Mouse (Mus musculus): ENCODE results near the gene Ggt7. TPM values are rescaled to one million over a fixed set of nuclear protein-coding genes. Genes with fewer than 3 reads are reported as not detected.
A peak's percentile ranks its signal among the peaks of the same experiment; 100 is the strongest.

Ggt7 gene
- 8.0 and 8.3 TPM in 2 replicates for polyA plus RNA-seq (2012; rRNA removed)

GRCm38 (mm10) chr2:155517455-155518423 lies at the start of gene Ggt7, which contains the start of gene Acss2:
Gene Ggt7 (minus strand): TSS chr2:155518237.
Gene Acss2 (plus strand): TSS chr2:155517948.
- peak; percentile 98 for DNase-seq
- peak; percentile 56; the same call in 1 of the 2 replicates for TF ChIP-seq POLR2A (IDR thresholded peaks at IDR 0.05; ENCODE audit: borderline replicate concordance, extremely low read depth, low read depth, low read length)
- peak; percentile 38; the same call in 1 of the 2 replicates for TF ChIP-seq CTCF (IDR thresholded peaks at IDR 0.05; ENCODE audit: insufficient read depth, low read length)
- WGBS = 2% methylated on average over 70 of the region's 70 CpGs
- H3K4me3 ChIP-seq (replicated peaks; ENCODE audit: extremely low read depth, low read depth, low read length) = peak within 1 kb of the TSS; percentile 74
- H3K4me1 ChIP-seq (ENCODE audit: control insufficient read depth, insufficient read depth, low read length) = no peaks in the 10 kb centered on the region

GRCm38 (mm10) chr2:155567751-155568150 lies 49.7 kb upstream of the Ggt7 start:
- TF ChIP-seq POLR2A (IDR thresholded peaks at IDR 0.05; ENCODE audit: borderline replicate concordance, extremely low read depth, low read depth, low read length) = no peak
- no peak for TF ChIP-seq CTCF (IDR thresholded peaks at IDR 0.05; ENCODE audit: insufficient read depth, low read length)
- no peak for DNase-seq
- WGBS = 81% methylated on average over 5 of the region's 5 CpGs
- no peak overlapping the region for H3K4me3 ChIP-seq (replicated peaks; ENCODE audit: extremely low read depth, low read depth, low read length)
- peaks cover under 1% of the 10 kb centered on the region; the same call in 1 of the 2 replicates for H3K4me1 ChIP-seq (ENCODE audit: control insufficient read depth, insufficient read depth, low read length)

- Histone ChIP-seq H3K4me1 (ENCODE audit: control insufficient read depth, insufficient read depth, low read length) (no peaks in the 10 kb centered on the region), H3K4me3 (replicated peaks; ENCODE audit: extremely low read depth, low read depth, low read length) (no peak overlapping the region)
- TF ChIP-seq POLR2A (IDR thresholded peaks at IDR 0.05; ENCODE audit: borderline replicate concordance, extremely low read depth, low read depth, low read length) (no peak), CTCF (IDR thresholded peaks at IDR 0.05; ENCODE audit: insufficient read depth, low read length) (no peak)
- DNase-seq = no peak
- 76% methylated on average over 4 of the region's 4 CpGs for WGBS
Measured at GRCm38 (mm10) chr2:155562934-155563333, 44.9 kb upstream of the Ggt7 start.

GRCm38 (mm10) chr2:155562209-155562608 lies 44.2 kb upstream of the Ggt7 start:
- no peaks in the 10 kb centered on the region for H3K4me1 ChIP-seq (ENCODE audit: control insufficient read depth, insufficient read depth, low read length)

GRCm38 (mm10) chr2:155554426-155554985 lies 36.5 kb upstream of the Ggt7 start:
- TF ChIP-seq CTCF (IDR thresholded peaks at IDR 0.05; ENCODE audit: insufficient read depth, low read length) = no peak
- no peak for DNase-seq
- no peak overlapping the region for H3K4me3 ChIP-seq (replicated peaks; ENCODE audit: extremely low read depth, low read depth, low read length)
- no peaks in the 10 kb centered on the region for H3K4me1 ChIP-seq (ENCODE audit: control insufficient read depth, insufficient read depth, low read length)
- WGBS = 58% methylated on average over 2 of the region's 2 CpGs

More at GRCm38 (mm10) chr2:155562209-155562608, 44.2 kb upstream of the Ggt7 start:
- TF ChIP-seq CTCF (IDR thresholded peaks at IDR 0.05; ENCODE audit: insufficient read depth, low read length) (no peak), POLR2A (IDR thresholded peaks at IDR 0.05; ENCODE audit: borderline replicate concordance, extremely low read depth, low read depth, low read length) (no peak)
- DNase-seq = no peak
- WGBS = 44% methylated on average over 1 of the region's 1 CpGs
- H3K4me3 ChIP-seq (replicated peaks; ENCODE audit: extremely low read depth, low read depth, low read length) = no peak overlapping the region

GRCm38 (mm10) chr2:155552949-155553354 lies 34.9 kb upstream of the Ggt7 start:
- no peak for TF ChIP-seq POLR2A (IDR thresholded peaks at IDR 0.05; ENCODE audit: borderline replicate concordance, extremely low read depth, low read depth, low read length)
- TF ChIP-seq CTCF (IDR thresholded peaks at IDR 0.05; ENCODE audit: insufficient read depth, low read length) = no peak
- Histone ChIP-seq H3K4me1 (ENCODE audit: control insufficient read depth, insufficient read depth, low read length) (no peaks in the 10 kb centered on the region), H3K4me3 (replicated peaks; ENCODE audit: extremely low read depth, low read depth, low read length) (no peak overlapping the region)
- DNase-seq = no peak

GRCm38 (mm10) chr2:155552336-155552735 lies 34.3 kb upstream of the Ggt7 start:
- Histone ChIP-seq H3K4me3 (replicated peaks; ENCODE audit: extremely low read depth, low read depth, low read length) (no peak overlapping the region), H3K4me1 (ENCODE audit: control insufficient read depth, insufficient read depth, low read length) (no peaks in the 10 kb centered on the region)
- TF ChIP-seq POLR2A (IDR thresholded peaks at IDR 0.05; ENCODE audit: borderline replicate concordance, extremely low read depth, low read depth, low read length) (no peak), CTCF (IDR thresholded peaks at IDR 0.05; ENCODE audit: insufficient read depth, low read length) (no peak)
- no peak for DNase-seq

GRCm38 (mm10) chr2:155546955-155547354 lies 28.9 kb upstream of the Ggt7 start:
- Histone ChIP-seq H3K4me1 (ENCODE audit: control insufficient read depth, insufficient read depth, low read length) (no peaks in the 10 kb centered on the region), H3K4me3 (replicated peaks; ENCODE audit: extremely low read depth, low read depth, low read length) (no peak overlapping the region)
- DNase-seq = no peak
- no peak for TF ChIP-seq CTCF (IDR thresholded peaks at IDR 0.05; ENCODE audit: insufficient read depth, low read length)
- no peak for TF ChIP-seq POLR2A (IDR thresholded peaks at IDR 0.05; ENCODE audit: borderline replicate concordance, extremely low read depth, low read depth, low read length)
- WGBS = 83% methylated on average over 1 of the region's 1 CpGs

GRCm38 (mm10) chr2:155540822-155541458 lies 22.9 kb upstream of the Ggt7 start:
- Histone ChIP-seq H3K4me3 (replicated peaks; ENCODE audit: extremely low read depth, low read depth, low read length) (no peak overlapping the region), H3K4me1 (ENCODE audit: control insufficient read depth, insufficient read depth, low read length) (no peaks in the 10 kb centered on the region)
- TF ChIP-seq POLR2A (IDR thresholded peaks at IDR 0.05; ENCODE audit: borderline replicate concordance, extremely low read depth, low read depth, low read length) (no peak), CTCF (IDR thresholded peaks at IDR 0.05; ENCODE audit: insufficient read depth, low read length) (no peak)
- no peak for DNase-seq
- WGBS = 30% methylated on average over 6 of the region's 6 CpGs
